Mouse (Mus musculus) lung, adult 2 months (tissue): ENCODE measurements around the gene Agtpbp1.

Experiments used
- CTCF ChIP-seq: fragments of 200-500 bp; IDR thresholded peaks from 2 replicates; pipeline ENCODE4 v1.5.1; 2011; ENCODE audit warnings: mild to moderate bottlenecking, low read length, control low read depth; ENCODE audit not compliant: insufficient read depth
- POLR2A ChIP-seq: fragments of 200-500 bp; IDR thresholded peaks from 2 replicates; pipeline ENCODE4 v1.6.1; 2011; ENCODE audit warnings: low read depth, mild to moderate bottlenecking, control low read depth, low read length, borderline replicate concordance; ENCODE audit errors: extremely low read depth

- no peak for TF ChIP-seq POLR2A
- no peak for TF ChIP-seq CTCF
Measured at GRCm38 (mm10) chr13:59450840-59451239, 134.2 kb downstream of the Agtpbp1 start.
